Mouse (Mus musculus) lung, postnatal 0 days (tissue): Measurements from ENCODE around the gene Gusb. TPM values are rescaled to one million over a fixed set of nuclear protein-coding genes. Genes with fewer than 3 reads are reported as not detected.

Source experiments
- ATAC-seq: fragments of 200-750 bp; cut with Nextera tagmentation; 2 replicates; pipeline ENCODE4 v1.8.0; 2017; ENCODE audit warnings: moderate library complexity
- DNase-seq: peaks from one replicate; pipeline ENCODE4 v3.0.0-alpha.2; 2016; ENCODE audit warnings: low spot score
- H3K27ac ChIP-seq: fragments of 300-500 bp; sonication (generic); 2 replicates; pipeline ENCODE4 v1.5.1; 2014; ENCODE audit warnings: antibody characterized with exemption, mild to moderate bottlenecking, low read length, mixed read lengths
- H3K27me3 ChIP-seq: fragments of 300-500 bp; sonication (generic); replicated peaks from 2 replicates; pipeline ENCODE4 v1.6.1; 2014; ENCODE audit warnings: low read length, mixed read lengths; ENCODE audit not compliant: insufficient read depth
- H3K36me3 ChIP-seq: fragments of 300-500 bp; sonication (generic); 2 replicates; pipeline ENCODE4 v1.6.1; 2014; ENCODE audit warnings: low read length, mixed read lengths; ENCODE audit not compliant: insufficient read depth
- H3K4me1 ChIP-seq: fragments of 300-500 bp; sonication (generic); 2 replicates; pipeline ENCODE4 v1.6.1; 2014; ENCODE audit warnings: antibody characterized with exemption, low read depth, low read length, mixed read lengths; ENCODE audit not compliant: insufficient read depth
- H3K4me2 ChIP-seq: fragments of 300-500 bp; sonication (generic); replicated peaks from 2 replicates; pipeline ENCODE4 v1.6.1; 2014; ENCODE audit warnings: low read depth, mild to moderate bottlenecking, low read length, moderate library complexity, mixed read lengths
- H3K4me3 ChIP-seq: fragments of 300-500 bp; sonication (generic); 2 replicates; pipeline ENCODE4 v1.5.1; 2014; ENCODE audit warnings: low read depth, low read length
- H3K9ac ChIP-seq: fragments of 300-500 bp; sonication (generic); replicated peaks from 2 replicates; pipeline ENCODE4 v1.6.1; 2014; ENCODE audit warnings: low read depth, mild to moderate bottlenecking
- H3K9me3 ChIP-seq: fragments of 300-500 bp; sonication (generic); 2 replicates; pipeline ENCODE4 v1.6.1; 2016; ENCODE audit warnings: low read length, mixed read lengths
- CTCF ChIP-seq: IDR thresholded peaks from 2 replicates; pipeline ENCODE4 v1.5.1; 2016; ENCODE audit warnings: antibody characterized with exemption, mild to moderate bottlenecking
- EP300 ChIP-seq: IDR thresholded peaks from 2 replicates; pipeline ENCODE4 v1.6.1; 2016; ENCODE audit warnings: antibody characterized with exemption, mild to moderate bottlenecking, control low read depth
- WGBS: fragments of 180-500 bp; shearing (Covaris S2); extraction: QIAGEN DNeasy Blood & Tissue Kit; methylation state at CpG from one replicate; pipeline ENCODE4 v1.1.7; 2014; 5-methylcytosine and 5-hydroxymethylcytosine counted together
- polyA plus RNA-seq: library from polyadenylated mRNA; unstranded; fragments of >200 nt; fragmentation: Nextera tagmentation; extraction: Ambion mirVana; gene quantifications from 2 replicates; pipeline ENCODE4 v1.2.1, GENCODE M21; 2015

Gene Gusb
- polyA plus RNA-seq, 1 experiment from 2014 or later: 50.0 TPM

DNA sequence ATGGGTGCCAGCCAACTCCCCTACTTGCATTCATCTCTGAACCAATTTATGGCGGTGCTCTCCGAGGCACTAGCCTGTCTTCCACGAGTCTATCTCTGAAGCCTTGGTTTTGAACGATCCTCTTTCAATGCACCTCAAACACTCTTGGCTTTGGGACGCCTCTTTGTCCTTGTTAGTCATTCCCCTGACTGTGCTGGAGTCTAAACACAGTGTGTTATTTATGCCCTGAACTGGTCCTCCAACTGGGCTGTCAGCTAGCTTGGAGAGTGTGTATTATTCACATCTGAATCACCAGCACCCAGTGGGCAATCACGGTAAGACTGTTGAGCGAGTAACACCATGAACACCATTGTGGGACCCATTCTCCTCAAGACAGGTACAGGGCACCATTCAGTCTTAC lies 24.8 kb upstream of the Gusb start:
- Histone ChIP-seq H3K4me2 (no peak overlapping the region), H3K27me3 (no peaks in the 10 kb centered on the region), H3K27ac (no peak overlapping the region), H3K9ac (no peak overlapping the region), H3K4me3 (no peak overlapping the region), H3K4me1 (no peaks in the 10 kb centered on the region), H3K9me3 (no peaks in the 10 kb centered on the region), H3K36me3 (no peaks in the 10 kb centered on the region)
- WGBS: 68% methylated on average over 7 of the region's 7 CpGs
- DNase-seq: no peak
- no peak for TF ChIP-seq EP300
- TF ChIP-seq CTCF: no peak
- no peak for ATAC-seq

- no peak overlapping the region for H3K27ac ChIP-seq
- H3K4me2 ChIP-seq: no peak overlapping the region
- DNase-seq (no peak), ATAC-seq (no peak)
- no peak overlapping the region for H3K9ac ChIP-seq
- no peaks in the 10 kb centered on the region for H3K36me3 ChIP-seq
- WGBS: 66% methylated on average over 5 of the region's 5 CpGs
- H3K9me3 ChIP-seq: no peaks in the 10 kb centered on the region
- H3K27me3 ChIP-seq: no peaks in the 10 kb centered on the region
- no peaks in the 10 kb centered on the region for H3K4me1 ChIP-seq
- TF ChIP-seq CTCF: no peak
- TF ChIP-seq EP300: no peak
- no peak overlapping the region for H3K4me3 ChIP-seq
Observed at GRCm38 (mm10) chr5:130027134-130027533, 24.3 kb upstream of the Gusb start.

DNA sequence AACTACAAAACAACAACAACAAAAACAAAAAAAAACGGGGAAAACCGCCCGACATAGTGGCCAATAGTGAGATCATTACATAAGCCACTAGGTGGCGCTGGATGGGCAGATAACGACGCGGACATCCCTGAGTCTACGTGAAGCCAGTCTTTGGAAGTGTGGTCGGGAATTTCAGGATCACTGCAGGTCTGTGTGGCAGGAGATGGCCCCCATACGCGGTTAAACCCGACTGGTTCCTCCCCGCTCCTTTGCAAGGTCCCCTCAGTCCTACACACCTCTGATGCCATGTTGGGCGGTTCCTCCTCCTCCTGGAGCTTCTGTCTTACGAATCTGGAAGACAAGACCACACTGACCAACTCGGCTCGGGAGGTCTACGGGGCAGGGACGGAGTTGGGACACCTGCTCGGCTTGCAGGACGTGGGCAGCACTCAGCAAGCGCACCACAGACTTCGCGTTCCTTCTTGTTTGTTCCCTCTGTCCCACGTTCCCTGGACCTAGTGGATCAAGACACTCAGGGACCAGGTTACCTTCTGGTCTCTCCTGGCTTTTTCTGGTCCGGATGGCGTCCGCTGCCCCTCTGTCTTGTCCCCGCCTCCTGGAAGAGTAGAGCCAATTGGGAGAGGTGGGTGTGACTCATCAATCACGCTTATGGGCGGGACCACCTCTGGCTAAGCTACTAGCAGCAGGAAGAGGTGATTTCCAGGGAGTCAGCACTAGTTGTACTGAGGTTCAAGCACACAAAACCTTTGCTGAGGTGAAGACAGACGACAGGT lies 21.1 kb upstream of the Gusb start:
- Histone ChIP-seq H3K4me2 (peak overlapping the region; percentile 92), H3K9me3 (no peaks in the 10 kb centered on the region), H3K27me3 (no peaks in the 10 kb centered on the region), H3K4me1 (no peaks in the 10 kb centered on the region), H3K9ac (peak overlapping the region; percentile 54; the same call in 1 of the 2 replicates), H3K36me3 (no peaks in the 10 kb centered on the region), H3K4me3 (peak overlapping the region; percentile 64), H3K27ac (peak overlapping the region; percentile 84)
- ATAC-seq (peak; percentile 96), DNase-seq (peak; percentile 97)
- WGBS: 0% methylated on average over 32 of the region's 32 CpGs
- peak; percentile 88 for TF ChIP-seq CTCF
- no peak for TF ChIP-seq EP300

- H3K27me3 ChIP-seq: no peaks in the 10 kb centered on the region
- WGBS: 37% methylated on average over 12 of the region's 12 CpGs
Observed at GRCm38 (mm10) chr5:130023067-130023766, 20.4 kb upstream of the Gusb start.

GRCm38 (mm10) chr5:130022366-130022765 lies 19.5 kb upstream of the Gusb start:
- Histone ChIP-seq H3K9me3 (no peaks in the 10 kb centered on the region), H3K27me3 (no peaks in the 10 kb centered on the region), H3K27ac (no peak overlapping the region), H3K4me1 (no peaks in the 10 kb centered on the region), H3K4me3 (no peak overlapping the region), H3K36me3 (no peaks in the 10 kb centered on the region; the same call in 1 of the 2 replicates), H3K9ac (no peak overlapping the region), H3K4me2 (no peak overlapping the region)
- no peak for ATAC-seq
- DNase-seq: no peak
- WGBS: 70% methylated on average over 7 of the region's 7 CpGs
- TF ChIP-seq EP300 (no peak), CTCF (no peak)

More at GRCm38 (mm10) chr5:130023067-130023766, 20.4 kb upstream of the Gusb start:
- DNase-seq (no peak), ATAC-seq (no peak)
- H3K9me3 ChIP-seq: no peaks in the 10 kb centered on the region
- TF ChIP-seq CTCF (no peak), EP300 (no peak)
- no peak overlapping the region for H3K27ac ChIP-seq
- no peak overlapping the region for H3K9ac ChIP-seq
- H3K36me3 ChIP-seq: no peaks in the 10 kb centered on the region; the same call in 1 of the 2 replicates
- peak overlapping the region; percentile 27; the same call in 1 of the 2 replicates for H3K4me2 ChIP-seq
- peak overlapping the region; percentile 64; the same call in 1 of the 2 replicates for H3K4me3 ChIP-seq
- no peaks in the 10 kb centered on the region for H3K4me1 ChIP-seq

DNA sequence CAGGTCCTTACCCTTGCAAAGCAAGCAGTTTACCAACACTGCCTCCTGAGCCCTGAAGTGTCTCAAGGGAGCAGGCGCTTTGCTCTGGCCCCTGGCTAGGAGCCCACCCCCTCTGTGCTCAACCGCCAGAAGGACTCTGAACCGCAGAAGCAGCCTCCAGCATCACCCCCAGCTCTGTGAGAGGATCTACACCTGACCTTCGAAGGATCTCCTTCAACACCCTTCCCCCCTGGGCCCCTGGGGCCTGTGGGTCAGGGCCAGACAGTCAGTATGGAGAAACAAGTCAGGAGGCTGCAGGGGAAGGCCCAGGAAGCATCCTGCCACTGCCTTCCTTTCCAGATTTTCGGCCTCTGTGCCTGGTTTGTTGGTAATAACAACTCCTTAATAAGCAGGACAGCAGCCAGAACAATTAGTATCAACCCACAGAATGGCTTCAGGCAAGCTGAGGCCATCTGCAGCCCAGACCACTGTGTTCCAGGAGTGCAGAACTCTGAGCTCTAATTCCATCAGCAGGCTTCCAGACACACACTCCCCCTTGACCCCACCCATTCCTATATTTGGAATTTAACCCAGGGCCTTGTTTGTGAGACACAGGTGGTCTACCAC lies 18.6 kb upstream of the Gusb start:
- no peak overlapping the region for H3K9ac ChIP-seq
- H3K4me2 ChIP-seq: no peak overlapping the region
- no peaks in the 10 kb centered on the region; the same call in 1 of the 2 replicates for H3K36me3 ChIP-seq
- WGBS: 53% methylated on average over 5 of the region's 5 CpGs
- TF ChIP-seq EP300 (no peak), CTCF (no peak)
- no peaks in the 10 kb centered on the region for H3K4me1 ChIP-seq
- no peaks in the 10 kb centered on the region for H3K27me3 ChIP-seq
- no peak overlapping the region for H3K27ac ChIP-seq
- no peak for ATAC-seq
- H3K9me3 ChIP-seq: no peaks in the 10 kb centered on the region
- no peak for DNase-seq
- H3K4me3 ChIP-seq: no peak overlapping the region
